Mouse (Mus musculus) brown adipose tissue, adult 24 weeks (tissue): ENCODE data around the gene Lmna. TPM values are rescaled to one million over a fixed set of nuclear protein-coding genes. Genes with fewer than 3 reads are reported as not detected.

ENCODE experiments used
- H3K27ac ChIP-seq: fragments of 200-500 bp; replicated peaks from 2 replicates; pipeline ENCODE4 v1.5.1; 2012; ENCODE audit warnings: low read depth, mild to moderate bottlenecking, low read length
- H3K4me1 ChIP-seq: fragments of 200-500 bp; 2 replicates; pipeline ENCODE4 v1.6.1; 2012; ENCODE audit warnings: low read length, mixed read lengths; ENCODE audit not compliant: control insufficient read depth, insufficient read depth, insufficient read length
- H3K4me3 ChIP-seq: fragments of 200-500 bp; 2 replicates; pipeline ENCODE4 v1.5.1; 2012; ENCODE audit warnings: low read depth, mild to moderate bottlenecking, low read length, moderate library complexity; ENCODE audit not compliant: insufficient read depth
- polyA plus RNA-seq: library from polyadenylated mRNA; stranded (reverse); fragments of >200 nt; gene quantifications from 2 replicates; pipeline ENCODE4 v1.2.4, GENCODE M21; 2012; ENCODE audit not compliant: missing spikeins, insufficient read depth, insufficient read length

The Lmna gene
- polyA plus RNA-seq, 1 experiment, result 35.7 TPM

GRCm38 (mm10) chr3:88484597-88485316 lies 25.0 kb downstream of the Lmna start:
- H3K4me3 ChIP-seq, result no peak overlapping the region
- H3K27ac ChIP-seq, result no peak overlapping the region
- peaks cover 4% of the 10 kb centered on the region; the same call in 1 of the 2 replicates for H3K4me1 ChIP-seq

- H3K4me1 ChIP-seq, result peaks cover 1% of the 10 kb centered on the region; the same call in 1 of the 2 replicates
- H3K27ac ChIP-seq, result no peak overlapping the region
- no peak overlapping the region for H3K4me3 ChIP-seq
Measured at GRCm38 (mm10) chr3:88483621-88484020, 26.1 kb downstream of the Lmna start.

GRCm38 (mm10) chr3:88483141-88483540 lies 26.6 kb downstream of the Lmna start:
- no peak overlapping the region for H3K4me3 ChIP-seq
- H3K27ac ChIP-seq, result no peak overlapping the region
- H3K4me1 ChIP-seq, result no peaks in the 10 kb centered on the region

GRCm38 (mm10) chr3:88482336-88482735 lies 27.4 kb downstream of the Lmna start:
- Histone ChIP-seq H3K4me1 (no peaks in the 10 kb centered on the region), H3K4me3 (no peak overlapping the region), H3K27ac (no peak overlapping the region)

- Histone ChIP-seq H3K4me3 (no peak overlapping the region), H3K27ac (no peak overlapping the region), H3K4me1 (no peaks in the 10 kb centered on the region)
Measured at GRCm38 (mm10) chr3:88481372-88482040, 28.2 kb downstream of the Lmna start.

GRCm38 (mm10) chr3:88480679-88481078 lies 29.1 kb downstream of the Lmna start:
- no peaks in the 10 kb centered on the region for H3K4me1 ChIP-seq
- H3K27ac ChIP-seq, result no peak overlapping the region
- no peak overlapping the region for H3K4me3 ChIP-seq

- H3K27ac ChIP-seq, result no peak overlapping the region
Measured at GRCm38 (mm10) chr3:88479828-88480227, 29.9 kb downstream of the Lmna start.

GRCm38 (mm10) chr3:88479163-88479562 lies 30.6 kb downstream of the Lmna start:
- no peak overlapping the region for H3K4me3 ChIP-seq
- H3K4me1 ChIP-seq, result no peaks in the 10 kb centered on the region
- H3K27ac ChIP-seq, result no peak overlapping the region

More at GRCm38 (mm10) chr3:88479828-88480227, 29.9 kb downstream of the Lmna start:
- Histone ChIP-seq H3K4me3 (no peak overlapping the region), H3K4me1 (no peaks in the 10 kb centered on the region)

GRCm38 (mm10) chr3:88477735-88478134 lies 32.0 kb downstream of the Lmna start:
- Histone ChIP-seq H3K4me1 (no peaks in the 10 kb centered on the region), H3K27ac (no peak overlapping the region), H3K4me3 (no peak overlapping the region)

GRCm38 (mm10) chr3:88476403-88476802 lies 33.4 kb downstream of the Lmna start:
- Histone ChIP-seq H3K4me1 (no peaks in the 10 kb centered on the region), H3K27ac (no peak overlapping the region), H3K4me3 (no peak overlapping the region)

- Histone ChIP-seq H3K4me1 (no peaks in the 10 kb centered on the region), H3K4me3 (no peak overlapping the region), H3K27ac (no peak overlapping the region)
Measured at GRCm38 (mm10) chr3:88473571-88473970, 36.2 kb downstream of the Lmna start.

- no peak overlapping the region for H3K27ac ChIP-seq
Measured at GRCm38 (mm10) chr3:88473020-88473419, 36.7 kb downstream of the Lmna start.

GRCm38 (mm10) chr3:88470943-88471479 lies 38.7 kb downstream of the Lmna start:
- H3K27ac ChIP-seq, result no peak overlapping the region
- no peak overlapping the region for H3K4me3 ChIP-seq
- no peaks in the 10 kb centered on the region for H3K4me1 ChIP-seq

More at GRCm38 (mm10) chr3:88473020-88473419, 36.7 kb downstream of the Lmna start:
- H3K4me3 ChIP-seq, result no peak overlapping the region
- no peaks in the 10 kb centered on the region for H3K4me1 ChIP-seq

GRCm38 (mm10) chr3:88469466-88469865 lies 40.3 kb downstream of the Lmna start:
- Histone ChIP-seq H3K4me1 (peaks cover 3% of the 10 kb centered on the region), H3K27ac (no peak overlapping the region), H3K4me3 (no peak overlapping the region)

- H3K4me1 ChIP-seq, result peaks cover 4% of the 10 kb centered on the region
- H3K4me3 ChIP-seq, result no peak overlapping the region
- H3K27ac ChIP-seq, result no peak overlapping the region
Measured at GRCm38 (mm10) chr3:88467116-88467824, 42.5 kb downstream of the Lmna start.
